Mouse (Mus musculus) limb, embryonic 12.5 days (tissue): ENCODE measurements around the gene Plcl1. TPM values are rescaled to one million over a fixed set of nuclear protein-coding genes. Genes with fewer than 3 reads are reported as not detected.
"Not testable (repeated sequence)": the region's sequence is repeated elsewhere in the genome, so short reads cannot be mapped to it uniquely, and the experiment has no call there.

Experiments
- ATAC-seq: fragments of 200-750 bp; cut with Nextera tagmentation; 2 replicates; pipeline ENCODE4 v1.8.0; 2017; ENCODE audit warnings: low read depth, moderate TSS enrichment; ENCODE audit not compliant: insufficient number of reproducible peaks, insufficient read depth, low FRiP score, low TSS enrichment
- H3K27ac ChIP-seq: fragments of 300-500 bp; sonication (generic); 2 replicates; pipeline ENCODE4 v1.5.1; 2016; ENCODE audit warnings: mild to moderate bottlenecking, moderate library complexity
- H3K27me3 ChIP-seq: fragments of 300-500 bp; sonication (generic); 2 replicates; pipeline ENCODE4 v1.6.1; 2016; ENCODE audit warnings: mild to moderate bottlenecking, moderate library complexity
- H3K36me3 ChIP-seq: fragments of 300-500 bp; sonication (generic); 2 replicates; pipeline ENCODE4 v1.6.1; 2016; ENCODE audit warnings: mild to moderate bottlenecking, moderate library complexity
- H3K4me1 ChIP-seq: fragments of 300-500 bp; sonication (generic); replicated peaks from 2 replicates; pipeline ENCODE4 v1.6.1; 2016
- H3K4me2 ChIP-seq: fragments of 300-500 bp; sonication (generic); 2 replicates; pipeline ENCODE4 v1.6.1; 2016; ENCODE audit warnings: mild to moderate bottlenecking, moderate library complexity
- H3K4me3 ChIP-seq: fragments of 300-500 bp; sonication (generic); replicated peaks from 2 replicates; pipeline ENCODE4 v1.5.1; 2016; ENCODE audit warnings: mild to moderate bottlenecking
- H3K9ac ChIP-seq: fragments of 300-500 bp; sonication (generic); replicated peaks from 2 replicates; pipeline ENCODE4 v1.6.1; 2016; ENCODE audit warnings: mild to moderate bottlenecking, moderate library complexity
- H3K9me3 ChIP-seq: fragments of 300-500 bp; sonication (generic); 2 replicates; pipeline ENCODE4 v1.6.1; 2016; ENCODE audit warnings: mild to moderate bottlenecking, moderate library complexity
- WGBS: fragments of 180-500 bp; shearing (Covaris S2); methylation state at CpG from one replicate; pipeline ENCODE4 v1.1.7; 2016; 5-methylcytosine and 5-hydroxymethylcytosine counted together
- polyA plus RNA-seq: library from polyadenylated mRNA; unstranded; fragments of >200 nt; fragmentation: Nextera tagmentation; extraction: Ambion mirVana; gene quantifications from 2 replicates; pipeline ENCODE4 v1.2.1, GENCODE M21; 2016

Plcl1 gene
- polyA plus RNA-seq, 1 experiment from 2014 or later, result 0.79 TPM

DNA sequence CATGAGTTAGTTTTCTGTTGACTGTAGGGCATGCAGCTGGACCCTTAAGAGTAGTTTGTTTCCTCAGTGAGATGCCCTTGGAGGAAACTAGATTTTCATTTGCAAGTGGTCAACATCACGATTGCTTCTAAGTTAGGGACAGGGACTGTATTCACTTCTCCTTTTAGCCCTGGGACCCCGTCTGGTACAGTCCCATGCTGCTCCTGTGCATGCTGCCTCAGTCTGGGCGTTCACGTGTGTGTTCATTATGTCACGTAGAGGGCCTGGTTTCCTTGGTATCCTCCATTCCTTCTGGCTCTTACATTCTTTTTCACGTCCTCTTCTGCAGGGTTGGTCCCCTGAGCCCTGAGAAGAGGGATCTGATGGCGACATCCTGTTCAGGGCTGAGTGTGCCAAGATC lies 69.3 kb downstream of the Plcl1 start:
- Histone ChIP-seq H3K9ac (no peak overlapping the region), H3K4me2 (no peak overlapping the region), H3K9me3 (no peaks in the 10 kb centered on the region), H3K36me3 (no peaks in the 10 kb centered on the region), H3K4me3 (no peak overlapping the region), H3K27me3 (no peaks in the 10 kb centered on the region), H3K4me1 (no peaks in the 10 kb centered on the region), H3K27ac (no peak overlapping the region)
- 87% methylated on average over 7 of the region's 7 CpGs for WGBS
- ATAC-seq, result no peak

DNA sequence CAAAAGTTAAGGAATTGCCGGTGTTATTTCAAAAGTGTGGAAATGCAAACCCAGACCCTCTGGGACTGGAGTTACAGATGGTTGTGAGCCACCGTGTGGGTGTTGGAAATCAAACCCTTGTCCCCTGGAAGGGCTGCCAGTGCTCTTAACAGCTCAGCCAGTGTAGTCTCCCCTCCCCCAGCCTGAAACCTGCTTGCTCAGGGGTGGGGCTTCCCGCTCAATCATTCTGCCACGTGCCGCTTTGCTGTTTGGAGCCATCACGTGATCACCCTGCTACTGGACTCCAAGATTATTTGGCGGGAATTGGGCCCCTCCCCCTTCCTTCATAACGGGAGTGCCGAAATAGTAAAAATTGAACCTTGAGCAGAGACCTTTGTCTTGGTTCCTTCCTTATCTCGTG lies 81.7 kb downstream of the Plcl1 start:
- H3K27me3 ChIP-seq, ATAC-seq, H3K4me2 ChIP-seq, H3K9me3 ChIP-seq, H3K36me3 ChIP-seq, H3K4me1 ChIP-seq, H3K4me3 ChIP-seq, H3K9ac ChIP-seq, H3K27ac ChIP-seq: not testable (repeated sequence)
- WGBS, result 78% methylated on average over 10 of the region's 10 CpGs

DNA sequence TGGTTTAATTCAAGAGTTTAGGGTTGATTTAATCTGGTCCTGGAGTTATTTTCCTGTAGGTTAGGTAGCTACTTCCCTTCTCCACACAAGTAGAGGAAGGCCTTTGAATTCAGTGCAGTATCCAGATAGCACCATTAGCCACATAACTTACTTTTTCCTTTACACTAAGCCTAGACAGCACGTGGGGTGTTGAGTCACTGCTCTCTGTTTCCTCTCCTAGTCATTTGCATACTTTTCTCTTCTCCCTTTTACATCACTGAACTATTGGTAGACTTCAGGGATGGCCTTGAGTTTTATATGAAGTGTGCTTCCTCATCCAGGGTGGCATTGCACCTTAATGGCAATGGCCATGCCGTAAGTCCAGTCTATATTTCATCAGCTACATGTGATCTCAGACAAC lies 82.5 kb downstream of the Plcl1 start:
- no peak for ATAC-seq

DNA sequence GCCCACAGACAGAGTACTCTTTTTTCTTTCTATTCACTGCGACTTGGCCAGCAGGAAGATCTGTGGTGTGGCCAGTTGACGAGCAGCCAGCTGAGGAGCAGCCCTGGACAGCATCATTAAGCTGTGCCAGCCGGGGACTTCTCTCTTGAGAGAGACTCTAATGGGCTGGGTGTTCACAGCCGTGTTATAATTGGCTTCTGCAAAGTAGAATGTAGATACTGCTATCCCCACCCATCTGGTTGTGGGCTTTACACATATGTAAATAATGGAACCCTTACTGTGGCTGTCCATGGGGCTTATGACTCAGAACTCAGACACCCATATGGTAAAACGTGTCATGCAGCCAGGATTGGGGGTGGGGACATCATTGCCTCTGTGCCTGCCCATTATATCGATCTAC lies 83.6 kb downstream of the Plcl1 start:
- Histone ChIP-seq H3K4me3 (no peak overlapping the region), H3K9me3 (no peaks in the 10 kb centered on the region), H3K36me3 (no peaks in the 10 kb centered on the region), H3K9ac (no peak overlapping the region), H3K27ac (no peak overlapping the region), H3K4me2 (no peak overlapping the region), H3K4me1 (no peaks in the 10 kb centered on the region), H3K27me3 (no peaks in the 10 kb centered on the region)
- no peak for ATAC-seq
- WGBS, result 55% methylated on average over 6 of the region's 6 CpGs

More for the DNA sequence above, 82.5 kb downstream of the Plcl1 start:
- H3K4me1 ChIP-seq, result no peaks in the 10 kb centered on the region
- no peak overlapping the region for H3K4me2 ChIP-seq
- no peaks in the 10 kb centered on the region for H3K27me3 ChIP-seq
- no peak overlapping the region for H3K27ac ChIP-seq
- no peak overlapping the region for H3K4me3 ChIP-seq
- no peaks in the 10 kb centered on the region for H3K9me3 ChIP-seq
- 89% methylated on average over 2 of the region's 2 CpGs for WGBS
- H3K36me3 ChIP-seq, result no peaks in the 10 kb centered on the region
- no peak overlapping the region for H3K9ac ChIP-seq

DNA sequence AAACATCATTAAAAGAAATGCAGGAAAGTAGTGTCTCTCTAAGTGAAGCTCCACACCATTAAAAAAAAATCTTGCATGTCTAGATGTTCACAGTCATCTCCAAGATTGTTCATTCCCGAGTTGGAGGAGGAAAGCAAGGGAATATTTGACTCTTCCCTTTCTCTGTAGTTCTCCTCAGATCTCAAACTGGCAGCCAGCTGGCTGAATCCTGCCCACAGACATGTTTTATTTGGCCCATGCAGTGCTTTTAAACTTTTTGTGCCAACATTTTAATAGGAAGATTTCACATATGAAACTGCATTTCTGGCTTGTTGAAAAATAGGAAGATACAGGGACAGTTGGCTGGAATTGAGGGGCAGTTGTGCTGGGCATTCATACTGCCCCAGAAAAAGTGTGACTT lies 94.2 kb downstream of the Plcl1 start:
- Histone ChIP-seq H3K4me3 (no peak overlapping the region), H3K27me3 (no peaks in the 10 kb centered on the region), H3K4me1 (peaks cover 5% of the 10 kb centered on the region; the same call in 1 of the 2 replicates), H3K9ac (no peak overlapping the region), H3K27ac (no peak overlapping the region), H3K4me2 (no peak overlapping the region), H3K36me3 (no peaks in the 10 kb centered on the region), H3K9me3 (no peaks in the 10 kb centered on the region)
- ATAC-seq, result no peak
- WGBS, result 67% methylated on average over 1 of the region's 1 CpGs

DNA sequence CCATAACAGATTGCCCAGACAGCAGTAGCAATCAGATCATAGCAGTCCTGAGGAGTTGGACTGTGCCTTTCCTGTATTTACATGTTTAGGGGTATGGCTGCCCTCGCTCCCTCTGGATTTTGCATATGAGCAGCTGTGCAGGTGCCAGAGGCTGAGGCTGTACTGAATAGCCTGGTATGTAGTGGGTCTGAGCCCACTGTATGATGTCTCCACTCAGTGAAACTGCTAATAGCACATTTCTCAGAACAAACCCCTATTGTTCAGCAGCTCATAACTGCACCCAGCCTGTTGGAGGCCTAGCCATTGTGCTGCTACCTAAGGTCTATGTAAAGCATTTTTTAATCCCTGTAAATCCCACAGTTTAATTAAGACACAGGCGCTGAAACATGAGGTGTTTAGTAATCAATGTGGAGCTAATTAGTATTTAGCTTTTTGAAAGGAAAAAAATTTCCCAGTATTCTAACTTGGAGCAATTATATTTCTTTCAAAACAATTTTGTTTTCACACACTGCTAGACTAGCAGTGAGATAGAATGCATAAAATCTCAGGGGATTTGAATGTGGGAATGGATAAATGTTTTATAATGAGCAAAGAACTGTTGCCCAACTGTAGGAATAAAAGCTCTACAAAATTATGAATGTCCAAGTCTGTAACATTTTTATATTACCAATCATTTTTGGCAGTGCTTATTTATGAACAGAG lies 95.4 kb downstream of the Plcl1 start:
- WGBS, result 66% methylated on average over 2 of the region's 2 CpGs
- ATAC-seq, result peak; percentile 71; the same call in 1 of the 2 replicates
- H3K4me1 ChIP-seq, result peaks cover 5% of the 10 kb centered on the region; the same call in 1 of the 2 replicates
- no peak overlapping the region for H3K9ac ChIP-seq
- no peak overlapping the region for H3K27ac ChIP-seq
- no peaks in the 10 kb centered on the region for H3K9me3 ChIP-seq
- no peak overlapping the region for H3K4me2 ChIP-seq
- H3K27me3 ChIP-seq, result no peaks in the 10 kb centered on the region
- no peak overlapping the region for H3K4me3 ChIP-seq
- no peaks in the 10 kb centered on the region for H3K36me3 ChIP-seq

DNA sequence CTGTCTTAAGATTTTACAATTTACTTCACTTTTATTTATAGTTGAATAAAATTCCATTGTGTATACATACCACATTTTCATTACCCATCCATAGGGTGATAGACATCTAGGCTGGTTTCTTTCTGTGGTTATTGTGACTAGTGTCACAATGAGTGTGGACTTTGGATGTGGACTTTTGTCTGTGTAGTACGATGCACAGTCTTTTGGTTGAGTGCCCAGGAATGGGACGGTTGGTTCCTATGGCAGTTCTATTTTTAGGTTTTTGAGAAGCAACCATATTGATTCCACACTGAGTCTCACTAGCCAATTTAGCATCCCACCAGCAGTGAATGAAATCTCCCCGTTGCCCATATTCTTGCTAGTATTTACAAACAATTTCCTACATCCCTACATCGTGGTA lies 100.1 kb downstream of the Plcl1 start:
- no peak overlapping the region for H3K4me2 ChIP-seq
- no peak for ATAC-seq
- H3K9me3 ChIP-seq, result no peaks in the 10 kb centered on the region
- H3K4me1 ChIP-seq, result peaks cover 4% of the 10 kb centered on the region; the same call in 1 of the 2 replicates
- no peak overlapping the region for H3K27ac ChIP-seq
- 85% methylated on average over 4 of the region's 4 CpGs for WGBS
- no peak overlapping the region for H3K9ac ChIP-seq
- no peak overlapping the region for H3K4me3 ChIP-seq
- no peaks in the 10 kb centered on the region for H3K36me3 ChIP-seq
- no peaks in the 10 kb centered on the region for H3K27me3 ChIP-seq

DNA sequence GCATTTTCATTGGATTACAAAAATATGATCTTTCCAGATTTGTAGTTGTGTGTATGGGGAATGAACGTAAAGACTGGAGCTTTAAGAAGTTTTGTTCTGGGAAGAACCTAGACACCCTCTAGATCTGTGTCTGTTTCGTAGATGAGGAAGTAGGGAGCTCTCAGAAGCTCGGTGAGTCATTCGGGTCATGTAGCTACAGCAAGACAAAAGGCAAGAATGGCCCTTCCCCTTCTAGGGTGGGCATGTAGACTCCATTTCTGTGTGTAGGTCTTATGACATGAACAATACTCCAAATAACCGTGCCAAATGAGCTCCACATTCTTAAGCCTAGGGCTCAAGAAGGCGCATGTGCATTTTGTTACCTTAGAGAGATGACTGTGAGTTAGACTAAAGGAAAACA lies 101.3 kb downstream of the Plcl1 start:
- H3K27ac ChIP-seq, result no peak overlapping the region
- H3K4me1 ChIP-seq, result no peaks in the 10 kb centered on the region
- H3K4me3 ChIP-seq, result no peak overlapping the region
- no peak overlapping the region for H3K9ac ChIP-seq
- no peaks in the 10 kb centered on the region for H3K27me3 ChIP-seq
- no peak for ATAC-seq
- no peaks in the 10 kb centered on the region for H3K36me3 ChIP-seq
- WGBS, result 84% methylated on average over 6 of the region's 6 CpGs
- no peaks in the 10 kb centered on the region for H3K9me3 ChIP-seq
- H3K4me2 ChIP-seq, result no peak overlapping the region

DNA sequence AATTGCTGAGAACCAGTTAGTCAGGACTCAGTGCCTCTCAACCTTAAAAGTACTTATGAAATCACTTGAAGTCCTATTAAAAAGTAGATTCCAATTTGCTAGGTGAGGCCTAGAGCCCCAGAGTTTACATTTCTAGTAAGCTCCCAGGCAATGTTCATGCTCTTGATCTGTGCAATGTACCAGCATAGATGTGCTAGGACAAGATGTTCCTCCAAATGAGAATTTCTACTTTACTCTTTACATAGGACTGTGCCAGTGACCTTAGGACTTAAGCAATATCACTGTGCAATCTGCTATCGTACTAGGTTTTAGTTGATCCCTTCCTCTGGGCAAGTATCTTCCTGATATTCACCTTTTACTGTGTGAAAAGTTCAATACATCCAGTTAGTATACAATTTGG lies 103.9 kb downstream of the Plcl1 start:
- H3K27me3 ChIP-seq, result no peaks in the 10 kb centered on the region
- no peak overlapping the region for H3K4me2 ChIP-seq
- H3K9ac ChIP-seq, result no peak overlapping the region
- H3K4me1 ChIP-seq, result no peaks in the 10 kb centered on the region
- no peaks in the 10 kb centered on the region for H3K9me3 ChIP-seq
- no peaks in the 10 kb centered on the region for H3K36me3 ChIP-seq
- ATAC-seq, result no peak
- no peak overlapping the region for H3K4me3 ChIP-seq
- WGBS, result 100% methylated on average over 1 of the region's 1 CpGs
- H3K27ac ChIP-seq, result no peak overlapping the region

DNA sequence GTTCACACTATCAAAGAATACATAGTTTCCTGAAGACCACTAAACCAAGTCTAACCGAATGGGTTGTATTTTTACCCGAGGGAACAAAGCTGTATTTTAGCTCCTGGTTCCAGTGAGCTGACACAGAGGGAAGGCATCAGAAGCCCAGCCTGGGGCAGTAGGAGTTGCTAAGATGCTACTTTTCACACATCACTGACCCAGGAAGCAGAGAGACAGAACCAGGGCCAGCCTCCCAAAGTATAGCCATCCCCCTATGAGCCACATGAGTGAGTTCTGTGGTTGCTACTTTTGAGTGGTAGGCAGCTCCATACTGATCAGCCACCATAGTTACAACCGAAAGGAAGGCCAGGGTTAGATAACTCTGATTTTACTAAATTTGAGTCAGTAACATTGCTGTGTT lies 106.4 kb downstream of the Plcl1 start:
- H3K27ac ChIP-seq, result no peak overlapping the region
- H3K27me3 ChIP-seq, result no peaks in the 10 kb centered on the region
- no peaks in the 10 kb centered on the region for H3K36me3 ChIP-seq
- ATAC-seq, result no peak
- no peaks in the 10 kb centered on the region for H3K9me3 ChIP-seq
- no peak overlapping the region for H3K4me2 ChIP-seq
- WGBS, result 81% methylated on average over 3 of the region's 3 CpGs
- no peak overlapping the region for H3K9ac ChIP-seq
- H3K4me3 ChIP-seq, result no peak overlapping the region
- H3K4me1 ChIP-seq, result no peaks in the 10 kb centered on the region

DNA sequence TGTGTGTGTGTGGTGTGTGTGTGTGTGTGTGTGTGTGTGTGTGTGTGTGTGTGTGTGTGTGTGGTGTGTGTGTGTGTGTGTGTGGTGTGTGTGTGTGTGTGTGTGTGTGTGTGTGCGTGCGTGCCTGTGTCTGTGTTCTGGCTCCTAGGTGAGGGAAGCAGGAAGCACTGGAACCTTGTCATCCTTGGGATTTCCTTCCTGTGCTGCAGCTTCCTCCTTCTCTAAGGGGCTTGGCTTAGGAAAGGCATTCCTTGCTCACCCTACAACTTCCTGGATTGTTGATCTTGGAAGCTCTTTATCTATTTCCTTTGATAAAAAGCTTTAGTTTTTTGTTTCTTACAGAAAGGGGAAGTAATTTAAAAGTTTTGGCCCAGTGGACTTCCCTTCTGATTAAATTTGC lies 107.1 kb downstream of the Plcl1 start:
- not testable (repeated sequence) for H3K36me3 ChIP-seq, H3K9ac ChIP-seq, H3K4me2 ChIP-seq, H3K9me3 ChIP-seq, H3K27ac ChIP-seq, H3K4me1 ChIP-seq, H3K27me3 ChIP-seq, ATAC-seq, H3K4me3 ChIP-seq
- WGBS, result 100% methylated on average over 2 of the region's 2 CpGs

DNA sequence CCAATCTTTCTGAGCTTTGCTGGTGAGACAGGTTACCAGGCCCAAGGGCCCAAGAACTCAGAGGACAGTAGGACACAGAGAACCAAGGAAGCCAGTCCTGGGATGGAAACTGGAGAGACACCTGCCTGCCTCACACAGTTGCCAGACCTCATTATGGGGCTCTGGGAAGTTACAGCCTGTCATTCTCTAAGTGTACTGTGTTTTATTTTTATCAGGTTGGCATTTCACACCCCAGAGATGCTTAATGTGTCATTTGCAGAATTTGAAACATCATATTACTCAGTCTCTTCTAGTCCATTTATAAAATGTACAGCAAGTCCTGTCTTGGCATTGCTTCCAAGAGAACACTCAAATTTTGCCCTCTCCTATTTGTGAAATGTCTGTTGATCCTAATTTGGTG lies 111.5 kb downstream of the Plcl1 start:
- Histone ChIP-seq H3K9ac (no peak overlapping the region), H3K4me2 (no peak overlapping the region), H3K36me3 (no peaks in the 10 kb centered on the region), H3K27ac (no peak overlapping the region), H3K9me3 (no peaks in the 10 kb centered on the region), H3K27me3 (no peaks in the 10 kb centered on the region), H3K4me3 (no peak overlapping the region), H3K4me1 (no peaks in the 10 kb centered on the region)
- ATAC-seq, result no peak
